Mouse (Mus musculus) cerebellum, postnatal 25 days (tissue): Measurements from ENCODE around the gene Crybg3.

Source experiments
- DNase-seq, 2 experiments: peaks; one replicate each; pipeline ENCODE4 v3.0.0; 2021; ENCODE audit warnings: mixed read lengths in 2 of 2

Crybg3 gene

DNA sequence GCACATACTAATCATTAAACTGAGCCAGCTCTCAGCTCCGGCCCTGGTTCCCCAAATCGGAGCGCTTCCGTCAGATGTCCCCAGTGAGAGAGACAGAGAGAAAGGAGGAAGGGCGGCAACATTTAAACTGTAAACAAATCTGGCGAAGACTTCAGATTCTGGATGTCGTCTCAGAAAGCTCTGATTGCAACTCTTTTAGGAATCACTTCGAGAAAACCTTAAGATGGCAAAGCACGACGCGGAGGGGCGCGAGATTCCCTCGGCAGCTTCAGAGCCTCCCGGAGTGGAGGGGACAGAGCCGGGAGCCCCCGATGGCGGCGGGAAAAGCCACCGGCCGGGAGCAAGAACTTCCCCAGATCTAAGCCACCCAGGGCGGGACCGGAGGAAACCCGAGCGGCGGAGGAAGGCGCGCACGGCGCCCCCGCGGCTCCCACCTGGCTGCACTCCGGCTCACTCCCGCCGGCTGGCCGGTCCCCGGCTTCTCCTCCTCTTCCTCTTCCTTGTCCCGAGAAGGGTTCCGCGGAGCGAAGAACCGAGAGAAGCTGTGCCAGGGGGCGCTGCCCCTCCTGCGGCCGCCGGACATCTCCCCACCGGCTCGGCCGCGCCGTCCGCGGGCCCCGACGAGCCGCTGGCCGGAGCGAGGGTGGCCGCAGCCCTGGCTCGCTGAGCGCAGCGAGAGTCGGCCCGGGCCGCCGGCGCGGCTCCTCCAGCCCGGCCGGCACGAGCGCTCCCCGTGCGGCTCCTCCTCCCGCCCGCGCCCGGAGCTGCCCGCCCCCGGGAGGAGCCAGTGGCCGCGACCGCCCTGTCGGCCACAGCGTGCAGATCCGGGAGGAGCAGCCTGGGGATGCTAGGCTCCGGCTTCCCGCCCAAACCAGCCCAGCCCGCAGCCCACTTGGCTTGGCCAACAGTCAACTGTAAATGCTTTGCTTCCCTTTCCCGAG is at the start of gene Crybg3:
Gene Crybg3 (minus strand): TSS at position 669 of the 941 bp plus-strand sequence.
- peak; percentile 69 to 83 for DNase-seq

DNA sequence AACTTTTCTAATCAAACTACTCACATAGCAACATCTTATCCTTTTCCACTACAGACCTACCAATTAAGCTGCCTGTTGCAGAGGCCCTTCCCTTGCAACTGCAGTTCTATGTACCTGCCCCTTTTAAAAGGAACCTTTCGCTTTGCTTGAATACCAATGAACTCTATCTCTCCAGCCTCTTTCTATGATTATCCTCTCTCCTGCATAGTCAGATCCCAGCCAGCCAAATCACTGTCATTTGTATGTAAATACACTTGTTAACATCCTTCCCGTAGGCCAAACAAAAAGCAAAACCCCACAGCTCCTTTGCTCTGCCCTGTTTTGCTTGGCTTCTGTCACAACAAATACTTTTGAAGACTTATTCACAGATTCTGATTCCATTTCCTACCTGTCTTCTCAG is 43.0 kb upstream of the Crybg3 start:
- DNase-seq = no peak

DNA sequence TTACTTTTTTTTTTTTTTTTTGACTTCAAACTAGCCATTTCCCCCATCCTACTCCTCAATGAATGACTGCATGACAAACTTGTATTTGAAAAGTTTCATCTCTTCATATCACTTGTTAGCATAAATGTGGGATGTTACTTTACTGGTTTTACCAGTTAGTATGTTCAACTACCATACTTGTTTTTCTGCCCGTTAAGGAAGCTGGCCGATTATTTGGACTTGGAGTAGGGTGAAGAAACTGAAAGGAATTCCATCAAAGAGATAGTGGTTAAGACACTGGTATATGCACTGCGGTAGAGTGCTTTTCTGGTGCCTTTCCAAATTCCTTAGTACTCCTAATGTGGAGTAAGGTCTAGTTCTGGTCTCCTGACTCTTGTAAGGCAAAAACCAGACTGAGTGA is 39.2 kb upstream of the Crybg3 start:
- DNase-seq = no peak

DNA sequence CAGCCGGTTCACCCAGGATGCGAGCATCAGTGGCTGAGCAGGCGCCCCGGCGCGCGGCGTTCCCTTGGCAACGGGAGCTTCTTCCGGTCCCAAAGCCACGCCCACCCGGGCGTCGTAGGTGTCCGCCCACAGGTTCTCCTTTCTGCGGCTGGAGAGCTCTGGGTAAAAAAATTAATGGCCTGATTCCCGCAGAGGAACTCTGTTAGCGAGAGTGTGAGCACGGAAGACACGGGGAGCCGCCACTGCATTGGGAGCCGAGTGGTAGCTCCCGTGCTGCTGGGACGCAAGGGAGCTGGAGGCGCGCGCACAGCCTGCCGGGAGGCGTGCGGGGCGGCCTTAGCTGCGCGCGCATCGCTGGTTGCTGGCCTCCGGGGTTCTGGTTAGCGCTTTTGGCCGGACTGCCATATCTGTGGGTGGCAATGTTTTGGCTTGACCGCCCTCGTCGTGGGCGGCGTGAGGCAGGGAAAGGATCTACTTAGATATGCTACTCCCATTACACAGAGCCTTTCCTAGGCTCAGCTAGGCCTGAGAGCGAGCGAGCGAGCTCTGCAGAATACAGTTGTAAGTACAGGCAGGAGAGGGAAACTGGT is 38.4 kb upstream of the Crybg3 start, which contains the start of gene Arl6:
Gene Arl6 (minus strand): TSS at position 290 of the 590 bp plus-strand sequence.
- peak; percentile 97 for DNase-seq

DNA sequence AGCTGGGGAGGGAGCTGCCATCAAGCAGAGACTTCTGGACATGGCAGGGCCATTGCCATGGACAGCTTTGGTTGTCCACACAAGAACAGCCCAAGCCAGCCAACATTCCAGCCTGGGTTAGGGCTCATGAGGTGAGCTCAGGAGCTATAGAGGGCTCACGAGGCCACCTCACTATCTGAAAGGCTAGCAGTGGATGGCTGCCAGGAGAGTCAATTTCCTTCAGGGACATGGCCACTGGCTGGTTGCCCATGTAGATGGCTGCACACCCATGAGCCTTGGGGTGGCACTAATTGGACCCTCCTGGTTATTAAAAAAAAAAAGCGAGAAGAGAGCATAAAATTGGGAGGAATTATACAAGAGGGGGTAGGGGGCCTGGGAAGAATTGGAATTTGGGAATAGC is 33.8 kb upstream of the Crybg3 start:
- peak; percentile 5 to 40 for DNase-seq

DNA sequence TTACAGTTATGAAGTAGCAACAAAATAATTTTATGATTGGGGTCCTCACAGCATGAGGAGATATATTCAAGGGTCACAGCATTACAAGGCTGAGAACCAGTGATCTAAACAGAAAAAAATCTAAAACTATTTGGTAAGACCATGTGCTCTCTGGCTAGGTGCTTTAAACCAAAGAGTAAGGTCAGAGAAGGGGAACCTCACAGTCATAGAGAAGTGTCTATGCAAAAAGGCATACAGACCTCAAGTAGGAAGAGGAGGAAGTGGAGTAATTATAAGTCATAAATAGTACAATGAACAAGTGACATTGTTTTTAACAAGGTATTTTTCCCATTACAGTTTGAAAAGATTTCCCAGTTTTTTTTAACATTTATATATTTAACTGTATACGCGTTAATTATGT is 20.8 kb upstream of the Crybg3 start:
- DNase-seq = no peak

DNA sequence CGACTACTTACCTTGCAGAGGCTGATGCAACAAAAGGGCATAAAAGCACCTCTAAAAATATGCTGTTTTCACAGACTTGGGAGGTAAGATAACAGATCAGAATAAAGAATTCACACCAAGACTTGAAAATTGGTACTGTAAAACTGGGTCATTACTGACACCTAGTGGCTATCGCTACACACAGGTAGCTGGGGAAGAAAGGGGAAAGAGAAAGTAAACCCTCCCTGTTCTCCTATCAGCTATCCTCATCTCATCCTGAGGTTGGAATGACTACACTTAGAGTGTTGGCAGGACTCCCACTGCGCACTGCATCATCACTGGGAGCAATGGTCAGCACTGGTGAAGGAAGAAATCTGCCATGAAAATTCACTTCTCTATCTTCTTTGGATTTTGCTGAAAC is 16.4 kb upstream of the Crybg3 start:
- DNase-seq = peak; percentile 13 to 43

DNA sequence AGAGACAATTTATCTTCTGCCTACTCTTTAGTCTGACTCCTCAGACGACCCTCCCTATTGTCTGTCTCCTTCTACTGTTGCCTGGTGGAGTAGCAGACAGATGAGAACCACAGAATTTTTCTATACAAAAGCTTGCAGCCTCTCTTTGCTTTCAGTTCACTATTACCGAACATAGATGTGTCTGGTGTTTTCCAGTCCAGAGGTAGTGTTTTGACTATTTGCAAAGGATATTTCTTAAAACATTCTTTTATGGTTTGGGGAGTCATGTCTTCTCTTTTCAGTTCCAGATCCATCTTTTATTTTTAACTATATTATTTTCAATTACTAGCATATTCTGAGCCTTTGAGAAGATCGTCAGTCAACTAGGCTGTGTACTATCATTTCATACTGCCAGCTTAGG is 14.9 kb upstream of the Crybg3 start:
- no peak for DNase-seq

DNA sequence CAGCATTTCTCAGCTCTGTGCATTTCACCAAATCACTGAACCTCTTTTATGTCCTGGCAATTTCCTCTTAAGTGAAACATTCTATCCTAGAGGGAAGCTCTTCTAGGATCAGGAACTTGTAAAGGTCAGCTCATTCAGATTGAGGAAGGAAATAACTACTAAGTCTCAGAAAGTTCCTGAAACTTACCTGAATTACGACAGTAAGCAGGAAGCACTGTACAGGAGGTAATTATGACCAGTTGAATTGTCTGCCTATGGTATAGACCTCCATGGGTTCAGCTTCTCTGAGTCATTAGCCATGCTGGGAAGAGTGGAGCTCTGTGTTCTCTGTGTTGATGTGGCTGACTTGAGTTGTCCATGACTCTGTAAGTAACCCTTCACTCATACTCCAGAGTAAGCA is 10.0 kb upstream of the Crybg3 start:
- DNase-seq = no peak

DNA sequence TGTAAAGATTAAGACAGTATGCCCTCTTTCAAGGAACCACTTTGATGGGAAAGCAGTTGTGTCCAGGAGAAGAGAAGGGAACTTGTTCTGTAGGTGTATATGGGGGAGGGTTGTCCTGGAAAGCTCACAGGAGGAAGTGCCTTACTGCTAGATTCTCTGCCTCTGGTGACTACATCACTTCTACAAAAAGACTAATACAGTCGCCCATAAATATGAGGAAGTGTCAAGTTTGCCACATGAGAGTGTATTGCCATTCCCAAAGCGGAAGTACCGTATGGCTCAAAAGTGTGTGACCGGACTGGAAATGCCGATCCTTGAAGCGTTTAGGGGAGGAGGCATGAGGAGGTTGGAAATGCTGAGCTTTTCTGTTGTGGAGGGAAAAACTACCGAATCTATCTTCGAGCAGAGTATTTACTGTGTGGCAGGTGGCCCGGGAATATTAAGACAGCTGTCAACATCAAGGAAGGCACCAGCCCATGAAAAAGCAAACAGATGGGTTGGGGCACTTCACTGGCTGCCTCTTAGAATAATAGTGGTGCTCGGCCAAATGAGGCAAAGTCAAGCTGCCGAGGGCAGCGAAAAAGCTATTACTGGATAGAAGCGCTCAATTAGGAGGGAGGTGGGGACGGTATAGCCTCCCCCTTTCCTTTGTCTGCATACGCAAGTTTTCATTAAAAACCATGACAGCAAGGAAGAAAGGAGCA is 3.5 kb upstream of the Crybg3 start:
- DNase-seq = peak in 1 of 2 experiments; percentile 13

DNA sequence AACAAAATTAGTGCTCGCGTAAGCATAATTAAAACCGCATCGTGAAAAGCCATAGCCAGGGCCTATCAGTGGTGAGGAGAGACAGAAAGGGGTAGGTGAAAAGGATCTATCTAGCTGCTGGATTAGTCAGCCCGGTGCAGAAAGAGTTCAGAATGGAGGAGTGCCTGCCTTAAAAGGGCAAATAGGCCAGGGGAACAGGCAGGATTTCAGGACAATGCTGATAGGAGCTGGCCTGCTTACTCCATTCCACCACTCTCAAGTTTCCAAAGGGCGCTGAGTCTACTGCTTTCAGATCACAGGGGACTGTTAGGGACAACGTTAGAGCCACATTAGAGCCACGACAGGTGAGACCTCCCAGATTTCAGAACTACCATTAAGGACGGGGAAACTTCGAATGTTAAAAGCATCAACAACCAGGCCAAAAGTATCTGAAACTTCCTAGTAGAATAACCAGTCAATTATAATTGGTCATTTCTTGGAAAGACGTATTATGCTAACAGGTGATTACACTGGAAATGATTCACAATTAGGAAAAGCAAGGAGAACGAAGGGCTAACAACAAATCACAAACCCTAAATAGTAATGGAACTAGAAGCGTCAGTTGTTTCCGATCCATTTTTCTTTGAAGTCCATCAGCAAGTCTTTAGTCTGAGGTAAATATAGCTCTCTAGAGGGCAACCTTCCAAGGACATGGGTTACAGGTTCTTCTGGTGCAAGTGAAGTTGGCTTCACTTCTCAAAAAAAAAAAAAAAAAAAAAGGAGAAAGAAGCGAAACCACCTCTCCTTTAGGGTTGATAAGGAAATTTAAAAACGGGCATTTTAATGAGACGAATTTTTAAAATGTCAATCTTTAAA is 1.1 kb downstream of the Crybg3 start:
- DNase-seq = no peak

DNA sequence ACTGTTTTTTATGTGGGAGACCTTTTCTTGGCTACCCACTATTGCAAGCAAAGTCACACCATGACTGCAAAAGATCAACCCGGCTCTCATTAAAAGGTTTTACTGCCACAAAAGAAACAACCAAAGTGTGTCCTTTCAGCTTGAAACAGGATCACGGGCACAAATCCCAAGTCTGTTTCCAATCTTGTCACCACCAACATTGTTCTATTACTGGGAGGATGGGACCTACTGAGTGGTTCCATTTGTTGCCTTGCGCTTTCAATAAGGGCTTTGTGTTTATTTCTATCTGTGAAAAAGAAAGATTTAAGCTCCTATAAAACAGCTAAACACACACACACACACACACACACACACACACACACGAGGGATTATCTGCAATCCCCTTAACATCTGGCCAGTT is 1.8 kb downstream of the Crybg3 start:
- DNase-seq = no peak

DNA sequence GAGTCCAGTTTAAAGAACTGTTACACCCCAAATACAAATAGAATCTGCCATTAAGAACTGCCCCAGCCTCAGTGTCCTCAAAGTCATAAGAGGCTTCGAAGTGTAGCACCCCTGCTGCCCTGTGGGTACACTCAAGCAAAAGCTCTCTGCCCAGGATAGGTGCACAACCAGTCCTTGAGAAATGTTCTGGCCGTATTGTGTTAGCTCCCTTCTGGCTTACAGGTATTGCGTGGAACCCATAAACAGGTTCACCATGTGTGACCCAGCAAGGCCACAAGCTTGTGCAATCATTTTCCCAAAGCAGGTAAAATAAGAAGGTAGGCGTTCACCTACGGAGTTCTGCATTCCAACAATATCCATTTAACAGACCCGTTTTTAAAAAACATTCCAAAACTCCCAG is 3.5 kb downstream of the Crybg3 start:
- no peak for DNase-seq

DNA sequence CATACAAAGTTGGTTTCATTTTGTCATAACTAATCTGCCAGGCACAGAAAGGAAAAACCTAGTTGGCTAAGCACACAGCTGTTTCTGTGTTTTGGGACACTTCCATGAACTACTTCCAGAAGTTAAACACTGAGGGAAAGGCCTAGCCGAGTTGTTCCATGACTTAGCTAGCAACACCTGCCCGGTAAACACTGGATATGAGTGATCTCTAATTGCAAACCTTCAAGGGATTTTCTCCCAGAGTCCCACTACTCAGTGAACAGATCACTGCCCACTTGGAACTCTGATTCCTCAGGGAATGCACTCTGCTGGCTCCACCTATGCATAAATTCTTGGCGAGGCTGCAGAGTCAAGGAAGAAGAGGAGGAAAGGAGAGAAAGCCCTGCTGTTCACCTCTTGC is 6.1 kb downstream of the Crybg3 start:
- DNase-seq = no peak

DNA sequence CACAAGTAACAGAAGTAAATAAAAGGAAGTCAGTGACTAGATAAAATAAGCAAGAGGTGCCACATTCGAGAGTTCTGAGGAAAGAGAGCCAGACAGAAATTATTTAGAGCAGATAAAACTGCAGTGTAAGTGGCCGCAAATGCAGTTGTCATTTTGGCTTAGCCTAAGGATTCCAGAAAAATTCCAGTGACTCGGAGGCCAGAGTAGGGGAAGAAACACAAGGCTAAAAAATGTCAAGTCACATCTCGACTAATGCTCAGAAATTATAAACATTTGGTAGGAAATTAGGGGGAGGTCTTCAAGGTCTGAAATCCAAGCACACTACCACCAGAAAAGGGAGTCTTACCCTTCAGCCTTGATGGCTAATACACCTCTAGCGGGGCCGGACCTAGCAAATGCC is 10.0 kb downstream of the Crybg3 start:
- no peak for DNase-seq

DNA sequence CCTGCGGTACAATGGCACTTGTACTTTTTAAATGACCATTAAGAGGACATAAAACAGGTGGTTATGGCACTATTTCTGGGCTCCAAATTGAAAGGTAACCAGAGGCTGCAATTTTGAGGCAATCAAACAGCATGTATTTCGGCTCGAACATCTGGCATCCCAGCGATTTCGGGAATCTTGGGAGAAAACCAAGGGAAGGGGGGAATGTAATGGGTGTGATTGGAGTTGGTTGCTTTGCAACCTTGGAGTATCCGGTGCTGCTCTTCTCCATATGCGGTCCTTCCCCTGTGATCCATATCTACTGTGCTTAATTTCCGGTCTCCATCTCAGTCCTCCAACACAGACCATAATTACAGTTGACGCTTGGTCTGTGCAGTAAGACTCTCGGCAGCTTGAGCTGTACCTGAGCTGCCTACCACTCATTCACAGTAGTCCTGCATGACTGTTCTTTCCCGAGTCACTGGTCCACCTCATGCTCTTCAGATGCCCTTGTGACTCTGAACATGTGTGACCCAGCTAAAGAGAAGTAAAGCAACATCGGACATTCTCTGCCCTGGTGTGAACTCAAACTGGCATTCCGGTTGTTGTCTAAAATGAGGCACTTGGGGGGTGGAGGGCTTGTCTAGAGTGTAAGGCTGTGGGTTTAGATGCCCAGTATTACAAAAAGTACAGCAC is 12.3 kb downstream of the Crybg3 start:
- no peak for DNase-seq

DNA sequence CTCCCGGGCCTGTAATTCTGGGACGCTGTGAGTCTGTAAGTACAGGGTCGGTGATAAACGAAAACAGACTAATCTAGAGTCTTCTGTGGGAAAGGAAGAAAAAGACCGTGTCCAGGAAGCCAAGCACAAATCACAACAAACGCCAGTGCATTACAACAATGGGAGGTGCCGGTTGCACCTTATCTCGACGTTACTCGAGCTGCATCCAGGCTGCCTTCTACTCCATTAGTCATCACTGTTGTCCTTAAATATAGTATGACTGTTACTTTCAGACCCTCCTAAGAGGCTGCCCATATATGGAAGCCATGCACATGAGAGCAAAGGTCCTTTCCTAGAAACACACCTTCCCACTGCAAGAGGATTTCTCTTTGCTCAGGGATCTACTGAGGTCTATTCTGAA is 13.0 kb downstream of the Crybg3 start:
- no peak for DNase-seq

DNA sequence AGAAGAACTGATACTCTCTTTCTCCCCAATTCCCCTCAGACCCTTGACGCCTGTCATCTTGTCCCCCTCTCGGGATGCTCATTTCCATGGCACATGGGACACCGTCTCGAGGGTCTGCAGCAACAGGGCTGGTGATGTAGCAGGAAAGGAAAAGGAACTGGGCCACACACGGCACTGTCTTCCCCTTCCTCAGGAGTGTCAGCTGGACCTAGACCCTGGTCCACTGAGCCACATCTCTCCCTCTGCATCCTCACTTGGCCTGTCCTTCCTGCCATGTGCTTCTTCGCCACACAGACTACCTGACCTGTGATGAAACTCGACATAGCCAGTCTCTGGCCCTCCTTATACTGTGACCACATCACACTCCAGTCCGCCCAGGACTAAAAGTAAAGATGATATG is 13.9 kb downstream of the Crybg3 start:
- no peak for DNase-seq

DNA sequence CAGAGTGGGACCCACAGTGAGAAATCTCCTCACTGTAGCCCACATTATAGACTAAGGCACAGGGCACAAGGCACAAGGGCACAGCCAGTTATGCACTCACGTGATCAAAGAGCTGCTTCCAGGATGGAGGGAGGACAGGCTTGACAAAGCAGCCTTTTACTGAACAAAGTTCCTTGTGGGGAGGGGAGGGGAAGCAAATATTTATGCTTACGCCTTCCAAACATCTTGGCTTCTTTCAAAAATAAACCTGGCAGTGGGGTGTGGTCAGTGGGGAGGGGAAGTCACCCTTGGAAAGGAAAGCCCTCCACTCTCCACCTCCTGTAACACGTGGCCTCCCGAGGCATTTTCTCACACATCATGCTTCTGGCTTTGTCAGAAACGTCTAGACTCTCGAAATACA is 14.5 kb downstream of the Crybg3 start:
- DNase-seq = no peak

DNA sequence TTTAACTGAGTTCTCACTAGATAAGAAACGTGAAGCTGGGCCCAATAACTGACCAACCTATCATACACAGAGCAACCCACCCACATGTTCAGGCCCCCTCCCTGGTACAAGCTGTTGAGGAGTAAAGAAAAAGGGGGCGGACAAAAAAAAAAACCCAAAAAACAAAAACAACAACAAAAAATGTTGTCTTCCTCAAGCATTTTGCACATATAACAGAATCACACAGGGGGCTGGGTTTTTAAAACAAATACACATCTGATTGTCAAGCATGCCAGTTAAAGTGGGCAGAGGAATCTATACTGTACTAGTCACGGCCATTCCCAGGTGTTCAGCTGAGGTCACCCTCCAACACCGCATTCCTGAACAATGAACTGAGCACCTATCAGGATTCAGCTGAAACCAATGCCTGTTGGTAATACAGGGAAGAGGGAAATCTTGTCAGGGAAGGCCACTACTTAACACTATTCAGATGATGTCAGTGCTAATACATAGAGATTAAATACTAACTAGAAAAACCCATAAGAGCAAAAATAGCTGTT is 15.0 kb downstream of the Crybg3 start:
- DNase-seq = no peak

DNA sequence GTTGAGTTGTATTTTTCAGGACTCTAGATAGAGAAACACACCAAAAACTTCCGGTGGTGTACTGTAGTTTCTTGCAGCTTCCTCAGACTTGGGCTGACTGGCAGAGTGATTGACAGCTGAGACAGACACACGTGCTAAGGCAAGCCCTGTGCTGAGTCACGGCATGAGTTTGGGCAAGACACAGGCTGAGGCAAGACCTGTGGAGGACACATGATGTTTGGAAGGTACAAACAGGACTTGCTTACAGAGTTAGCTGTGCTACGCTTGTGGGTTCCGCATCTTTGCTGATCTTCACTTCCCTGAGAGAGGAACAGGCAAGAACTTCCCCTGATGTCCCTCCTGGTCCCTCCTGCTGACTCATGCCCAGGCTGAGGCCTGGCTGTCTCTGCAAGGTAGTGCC is 17.3 kb downstream of the Crybg3 start:
- no peak for DNase-seq

DNA sequence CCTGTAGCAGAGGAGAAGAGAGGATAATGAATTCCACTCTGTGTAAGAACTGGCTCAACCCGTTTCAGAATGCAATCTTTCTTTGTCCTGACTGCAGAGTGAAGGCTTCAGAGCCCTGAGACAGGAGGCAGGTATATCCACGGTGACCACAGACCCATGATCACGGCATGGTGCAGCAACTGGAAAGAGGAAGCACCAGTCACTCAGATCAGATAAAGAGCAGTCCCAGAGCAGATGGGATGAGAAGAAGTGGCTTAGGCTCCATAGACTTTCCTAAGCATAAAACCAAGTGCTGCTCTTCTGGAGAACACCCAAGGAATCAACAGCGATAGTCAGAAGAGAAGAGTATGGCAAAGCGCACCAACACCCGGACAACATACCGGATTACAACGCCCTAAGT is 21.5 kb downstream of the Crybg3 start:
- no peak for DNase-seq
